Mouse (Mus musculus): Measurements from ENCODE around the gene Iqcn.

DNA sequence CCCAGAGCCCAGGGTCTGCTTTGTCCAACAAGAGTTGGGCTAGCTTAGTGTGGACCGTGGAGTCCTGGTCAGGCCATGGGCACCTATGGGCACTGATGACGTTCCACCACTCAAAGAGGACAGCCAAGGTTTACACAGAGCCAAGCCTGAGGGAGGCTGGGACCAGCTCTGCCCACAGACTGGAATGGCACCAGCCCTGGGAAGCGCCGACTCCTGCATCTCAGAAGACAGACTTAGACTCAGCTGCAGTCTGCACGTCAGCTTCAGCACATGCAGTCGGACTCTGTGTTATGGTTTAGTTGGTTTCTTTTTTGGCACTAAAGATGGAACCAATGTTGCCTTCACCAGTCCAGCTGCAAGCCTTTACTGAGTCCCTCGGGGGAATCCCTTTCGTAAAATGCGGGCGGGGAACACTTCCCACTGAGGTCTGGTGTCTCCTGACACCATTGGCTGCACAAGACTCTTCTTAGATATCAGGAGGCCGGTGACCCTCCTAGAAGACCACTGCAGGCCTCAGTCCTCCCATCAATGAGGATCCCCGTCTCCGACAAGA is 46.9 kb downstream of the Iqcn start:
- no peak for TF ChIP-seq CTCF (IDR thresholded peaks at IDR 0.05)
- no peak for TF ChIP-seq EP300 (IDR thresholded peaks at IDR 0.05; ENCODE audit: insufficient read depth, low read depth, low read length)
- TF ChIP-seq POLR2A (IDR thresholded peaks at IDR 0.05; ENCODE audit: insufficient read depth, low read depth, low read length) = no peak
